Comparison of ENCODE assay signal across 8 mouse cellular contexts in the genomic region with DNA sequence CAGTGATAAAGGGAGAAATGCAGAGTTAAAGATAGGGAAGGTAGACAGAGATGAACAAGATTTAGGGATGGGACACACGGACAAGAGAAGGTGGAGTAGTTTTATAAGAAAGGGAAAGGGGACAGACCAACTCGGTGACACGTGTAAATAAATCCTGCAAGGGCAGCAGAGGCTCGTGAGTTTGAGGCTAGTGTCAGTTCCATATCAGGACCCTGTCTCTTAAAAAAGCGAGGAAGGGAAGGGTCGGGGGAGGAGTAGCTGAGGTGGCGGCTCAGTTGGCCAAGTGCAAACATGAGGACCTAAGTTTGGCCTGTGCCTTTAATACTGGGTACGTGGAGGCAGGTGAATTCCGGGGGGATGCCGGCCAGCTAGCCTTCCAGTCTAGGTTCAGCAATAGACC. TPM values are rescaled to one million over a fixed set of nuclear protein-coding genes. Genes with fewer than 3 reads are reported as not detected.
A peak's percentile ranks its signal among the peaks of the same experiment; 100 is the strongest.
DNase-seq lines count a peak whose midpoint lies in the region; ATAC-seq and TF ChIP-seq lines count a peak whose summit lies in the region.

No protein-coding gene starts in this region.

- WGBS in heart, postnatal 0 days: 29% methylated on average over 10 of the region's 10 CpGs
- 26% methylated on average over 10 of the region's 10 CpGs for WGBS in embryonic facial prominence, embryonic 12.5 days
- WGBS in hindbrain, embryonic 16.5 days: 12% methylated on average over 10 of the region's 10 CpGs
- 9% methylated on average over 10 of the region's 10 CpGs for WGBS in midbrain, embryonic 15.5 days

- peak overlapping the region; percentile 27 for H3K4me3 ChIP-seq in heart, postnatal 0 days (ENCODE audit: low read depth, low read length)
- peak overlapping the region; percentile 30 for H3K4me3 ChIP-seq in embryonic facial prominence, embryonic 12.5 days
- H3K4me3 ChIP-seq in hindbrain, embryonic 16.5 days (ENCODE audit: low read length): peak overlapping the region; percentile 38
- H3K4me3 ChIP-seq in midbrain, embryonic 15.5 days: peak overlapping the region; percentile 36

- no peak for DNase-seq in heart, postnatal 0 days (ENCODE audit: low spot score)
- no peak for DNase-seq in heart, postnatal 25 days (ENCODE audit: low spot score)
- DNase-seq in right cerebral cortex, adult 18-20 months: no peak
- no peak for DNase-seq in urinary bladder, postnatal 10 days (ENCODE audit: low spot score)
- DNase-seq in urinary bladder, postnatal 14 days (ENCODE audit: low spot score): no peak

- no peak overlapping the region for H3K9ac ChIP-seq in heart, postnatal 0 days (replicated peaks; ENCODE audit: low read depth, low read length)
- H3K9ac ChIP-seq in embryonic facial prominence, embryonic 12.5 days: 0 out of 2 replicates have a peak overlapping the region, but pooled peaks have one; percentile 7
- peak overlapping the region; percentile 64 for H3K9ac ChIP-seq in hindbrain, embryonic 16.5 days (ENCODE audit: low read depth, low read length)
- peak overlapping the region; percentile 25 for H3K9ac ChIP-seq in midbrain, embryonic 15.5 days

- intact Hi-C loops in heart, postnatal 25 days (cut with DNase I): no loop called here

- peak overlapping the region; percentile 54 for H3K4me2 ChIP-seq in heart, postnatal 0 days (ENCODE audit: low read depth, low read length)
- H3K4me2 ChIP-seq in embryonic facial prominence, embryonic 12.5 days (replicated peaks): peak overlapping the region; percentile 57
- peak overlapping the region; percentile 76 for H3K4me2 ChIP-seq in hindbrain, embryonic 16.5 days (ENCODE audit: low read length)
- H3K4me2 ChIP-seq in midbrain, embryonic 15.5 days: peak overlapping the region; percentile 59

- no peak for ATAC-seq in heart, postnatal 0 days (ENCODE audit: insufficient read depth, low read depth)
- no peak for ATAC-seq in embryonic facial prominence, embryonic 12.5 days (ENCODE audit: insufficient number of reproducible peaks, insufficient read depth, low FRiP score, low TSS enrichment)
- no peak for ATAC-seq in hindbrain, embryonic 16.5 days
- no peak for ATAC-seq in midbrain, embryonic 15.5 days (replicated peaks)

- H3K36me3 ChIP-seq in heart, postnatal 0 days (replicated peaks; ENCODE audit: control insufficient read depth, insufficient read depth, low read length): no peaks in the 10 kb centered on the region
- H3K36me3 ChIP-seq in embryonic facial prominence, embryonic 12.5 days: no peaks in the 10 kb centered on the region
- H3K36me3 ChIP-seq in hindbrain, embryonic 16.5 days (ENCODE audit: control insufficient read depth, insufficient read depth, low read length): no peaks in the 10 kb centered on the region
- no peaks in the 10 kb centered on the region for H3K36me3 ChIP-seq in midbrain, embryonic 15.5 days (replicated peaks)

- no peak for TF ChIP-seq CTCF in heart, postnatal 0 days (IDR thresholded peaks at IDR 0.05; ENCODE audit: low read depth)

- H3K27ac ChIP-seq in heart, postnatal 0 days (ENCODE audit: low read depth): no peak overlapping the region
- no peak overlapping the region for H3K27ac ChIP-seq in embryonic facial prominence, embryonic 12.5 days
- peak overlapping the region; percentile 59 for H3K27ac ChIP-seq in hindbrain, embryonic 16.5 days (ENCODE audit: low read depth, low read length)
- peak overlapping the region; percentile 65 for H3K27ac ChIP-seq in midbrain, embryonic 15.5 days

- no peaks in the 10 kb centered on the region for H3K9me3 ChIP-seq in heart, postnatal 0 days (replicated peaks; ENCODE audit: control insufficient read depth, low read length)
- no peaks in the 10 kb centered on the region for H3K9me3 ChIP-seq in embryonic facial prominence, embryonic 12.5 days
- no peaks in the 10 kb centered on the region for H3K9me3 ChIP-seq in hindbrain, embryonic 16.5 days (ENCODE audit: control insufficient read depth, low read length)
- H3K9me3 ChIP-seq in midbrain, embryonic 15.5 days: no peaks in the 10 kb centered on the region

- H3K27me3 ChIP-seq in heart, postnatal 0 days (ENCODE audit: control insufficient read depth, insufficient read depth, low read length): no peaks in the 10 kb centered on the region
- H3K27me3 ChIP-seq in embryonic facial prominence, embryonic 12.5 days: peaks cover 63% of the 10 kb centered on the region
- H3K27me3 ChIP-seq in hindbrain, embryonic 16.5 days (replicated peaks; ENCODE audit: control insufficient read depth, insufficient read depth, low read length): peaks cover 2% of the 10 kb centered on the region; the same call in 1 of the 2 replicates
- H3K27me3 ChIP-seq in midbrain, embryonic 15.5 days (replicated peaks): peaks cover 27% of the 10 kb centered on the region

- TF ChIP-seq EP300 in heart, postnatal 0 days (IDR thresholded peaks at IDR 0.05; ENCODE audit: low read depth): no peak

- peaks cover 12% of the 10 kb centered on the region; the same call in 1 of the 2 replicates for H3K4me1 ChIP-seq in heart, postnatal 0 days (ENCODE audit: control insufficient read depth, insufficient read depth)
- H3K4me1 ChIP-seq in embryonic facial prominence, embryonic 12.5 days: peaks cover 16% of the 10 kb centered on the region
- H3K4me1 ChIP-seq in hindbrain, embryonic 16.5 days (ENCODE audit: control insufficient read depth, insufficient read depth, low read depth, low read length): peaks cover 16% of the 10 kb centered on the region
- H3K4me1 ChIP-seq in midbrain, embryonic 15.5 days: peaks cover 26% of the 10 kb centered on the region

RNA-seq across cellular contexts. Expression of a gene that starts 11.2 kb away (rescaled TPM):
- 41.9 and 48.5 TPM in 2 replicates for total RNA-seq in heart, postnatal 0 days (2014; rRNA removed; ENCODE audit: low replicate concordance)
- polyA plus RNA-seq in heart, postnatal 0 days (2015; fragmentation: Nextera tagmentation; extraction: Ambion mirVana): 18.2 TPM in 2 replicates
- total RNA-seq in heart, postnatal 25 days (2021): 100 to 1,000 TPM; 287 to 311 TPM
- 18.4 and 21.2 TPM in 2 replicates for polyA plus RNA-seq in embryonic facial prominence, embryonic 12.5 days (2016; fragmentation: Nextera tagmentation; extraction: Ambion mirVana)
- 94.3 and 109 TPM in 2 replicates for polyA plus RNA-seq in hindbrain, embryonic 16.5 days (2015; fragmentation: Nextera tagmentation; extraction: Ambion mirVana)
- polyA plus RNA-seq in midbrain, embryonic 15.5 days (2015; fragmentation: Nextera tagmentation; extraction: Ambion mirVana): 48.6 and 54.0 TPM in 2 replicates

RNA-seq across cellular contexts. Expression of a gene that starts 11.3 kb away (rescaled TPM):
- 2.1 and 15.4 TPM in 2 replicates for total RNA-seq in heart, postnatal 0 days (2014; rRNA removed; ENCODE audit: low replicate concordance)
- 6.2 and 8.0 TPM in 2 replicates for polyA plus RNA-seq in heart, postnatal 0 days (2015; fragmentation: Nextera tagmentation; extraction: Ambion mirVana)
- 10 to 100 TPM in 1 of 2 experiments, 1 to 10 TPM in 1; 9.6 to 10.3 TPM for total RNA-seq in heart, postnatal 25 days (2021)
- 5.3 and 5.5 TPM in 2 replicates for polyA plus RNA-seq in embryonic facial prominence, embryonic 12.5 days (2016; fragmentation: Nextera tagmentation; extraction: Ambion mirVana)
- 15.4 and 17.1 TPM in 2 replicates for polyA plus RNA-seq in hindbrain, embryonic 16.5 days (2015; fragmentation: Nextera tagmentation; extraction: Ambion mirVana)
- 12.3 and 13.4 TPM in 2 replicates for polyA plus RNA-seq in midbrain, embryonic 15.5 days (2015; fragmentation: Nextera tagmentation; extraction: Ambion mirVana)

RNA-seq across cellular contexts. Expression of a gene that starts 20.0 kb away (rescaled TPM):
- total RNA-seq in heart, postnatal 0 days (2014; rRNA removed; ENCODE audit: low replicate concordance): 47.1 and 49.8 TPM in 2 replicates
- polyA plus RNA-seq in heart, postnatal 0 days (2015; fragmentation: Nextera tagmentation; extraction: Ambion mirVana): 48.1 and 50.0 TPM in 2 replicates
- 10 to 100 TPM; 28.9 to 30.0 TPM for total RNA-seq in heart, postnatal 25 days (2021)
- polyA plus RNA-seq in embryonic facial prominence, embryonic 12.5 days (2016; fragmentation: Nextera tagmentation; extraction: Ambion mirVana): 46.7 and 46.8 TPM in 2 replicates
- 40.6 and 40.7 TPM in 2 replicates for polyA plus RNA-seq in hindbrain, embryonic 16.5 days (2015; fragmentation: Nextera tagmentation; extraction: Ambion mirVana)
- polyA plus RNA-seq in midbrain, embryonic 15.5 days (2015; fragmentation: Nextera tagmentation; extraction: Ambion mirVana): 35.5 and 36.1 TPM in 2 replicates

RNA-seq across cellular contexts. Expression of a gene that starts 29.2 kb away (rescaled TPM):
- 89.2 and 126 TPM in 2 replicates for total RNA-seq in heart, postnatal 0 days (2014; rRNA removed; ENCODE audit: low replicate concordance)
- 111 and 125 TPM in 2 replicates for polyA plus RNA-seq in heart, postnatal 0 days (2015; fragmentation: Nextera tagmentation; extraction: Ambion mirVana)
- 10 to 100 TPM; 80.8 to 81.1 TPM for total RNA-seq in heart, postnatal 25 days (2021)
- 96.0 TPM in 2 replicates for polyA plus RNA-seq in embryonic facial prominence, embryonic 12.5 days (2016; fragmentation: Nextera tagmentation; extraction: Ambion mirVana)
- polyA plus RNA-seq in hindbrain, embryonic 16.5 days (2015; fragmentation: Nextera tagmentation; extraction: Ambion mirVana): 78.2 and 95.4 TPM in 2 replicates
- 88.2 and 91.7 TPM in 2 replicates for polyA plus RNA-seq in midbrain, embryonic 15.5 days (2015; fragmentation: Nextera tagmentation; extraction: Ambion mirVana)

RNA-seq across cellular contexts. Expression of a gene that starts 35.4 kb away (rescaled TPM):
- 211 and 235 TPM in 2 replicates for total RNA-seq in heart, postnatal 0 days (2014; rRNA removed; ENCODE audit: low replicate concordance)
- polyA plus RNA-seq in heart, postnatal 0 days (2015; fragmentation: Nextera tagmentation; extraction: Ambion mirVana): 201 and 266 TPM in 2 replicates
- total RNA-seq in heart, postnatal 25 days (2021): 100 to 1,000 TPM; 365 to 441 TPM
- 919 and 944 TPM in 2 replicates for polyA plus RNA-seq in embryonic facial prominence, embryonic 12.5 days (2016; fragmentation: Nextera tagmentation; extraction: Ambion mirVana)
- polyA plus RNA-seq in hindbrain, embryonic 16.5 days (2015; fragmentation: Nextera tagmentation; extraction: Ambion mirVana): 743 and 792 TPM in 2 replicates
- polyA plus RNA-seq in midbrain, embryonic 15.5 days (2015; fragmentation: Nextera tagmentation; extraction: Ambion mirVana): 669 and 673 TPM in 2 replicates

Comparison
In these comparisons a context has a peak if more than half of its experiments do, and no peak if none do; other contexts are left out.
1. H3K27ac ChIP-seq: peak in hindbrain, embryonic 16.5 days (single experiment) and midbrain, embryonic 15.5 days (single experiment); none in heart, postnatal 0 days (single experiment) and embryonic facial prominence, embryonic 12.5 days (single experiment).
2. Peak in every context shown above with its lines, with median percentiles within 50 percentile points of each other: H3K4me2 ChIP-seq and H3K4me3 ChIP-seq.